Comparison of ENCODE assay signal across 13 mouse cellular contexts in genomic region chr1:180601806-180602205, GRCm38 (mm10). TPM values are rescaled to one million over a fixed set of nuclear protein-coding genes. Genes with fewer than 3 reads are reported as not detected.
DNase-seq lines count a peak whose midpoint lies in the region; ATAC-seq and TF ChIP-seq lines count a peak whose summit lies in the region.
"Had no signal": no experiment of that assay in that cellular context is flagged by ENCODE, and none has a peak within 500 bp of the region (broad histone marks: within the 10 kb centered on the region; RNA-seq: fewer than 3 reads in every experiment).

No protein-coding gene starts in this region.

- no peaks in the 10 kb centered on the region for H3K4me1 ChIP-seq in liver, adult 2 months (ENCODE audit: control insufficient read depth, insufficient read depth, low read length)
- H3K4me1 ChIP-seq in liver, embryonic 11.5 days (replicated peaks; ENCODE audit: control insufficient read depth, insufficient read depth, low read length): no peaks in the 10 kb centered on the region
- H3K4me1 ChIP-seq in spleen, adult 2 months (ENCODE audit: control insufficient read depth, insufficient read depth, insufficient read length): peaks cover 29% of the 10 kb centered on the region; the same call in 1 of the 2 replicates
- peaks cover 4% of the 10 kb centered on the region for H3K4me1 ChIP-seq in forebrain, embryonic 16.5 days (replicated peaks; ENCODE audit: control insufficient read depth, insufficient read depth, low read length)

- WGBS in liver, adult 2 months: 88% methylated on average over 6 of the region's 6 CpGs
- WGBS in liver, embryonic 11.5 days: 63% methylated on average over 6 of the region's 6 CpGs
- 21% methylated on average over 6 of the region's 6 CpGs for WGBS in spleen, adult 2 months
- 93% methylated on average over 6 of the region's 6 CpGs for WGBS in forebrain, embryonic 16.5 days

- peak; percentile 26 for DNase-seq in liver, adult 2 months (ENCODE audit: extremely low read depth, low read depth, low spot score)
- DNase-seq in liver, embryonic 11.5 days (ENCODE audit: low spot score): no peak
- peak; percentile 39 for DNase-seq in brain, adult 2 months (ENCODE audit: low read depth, low spot score)
- peak; percentile 25 to 40 for DNase-seq in lung, postnatal 4 days
- DNase-seq in spleen, adult 2 months (ENCODE audit: low read depth in 1 of 2, low spot score in 2 of 2): peak; percentile 44 to 72
- DNase-seq in heart, postnatal 4 days: no peak
- DNase-seq: adrenal gland, adult 2 months; cerebellum, adult 11 months; kidney, postnatal 36 days had no signal

- ATAC-seq in liver, embryonic 11.5 days (replicated peaks; ENCODE audit: low FRiP score): no peak
- no peak for ATAC-seq in forebrain, embryonic 16.5 days

- no peak for TF ChIP-seq CTCF in liver, adult 2 months (IDR thresholded peaks at IDR 0.05; ENCODE audit: low read depth, low read length)
- no peak for TF ChIP-seq CTCF in spleen, adult 2 months (IDR thresholded peaks at IDR 0.05; ENCODE audit: extremely low read depth, insufficient read depth, insufficient read length, insufficient replicate concordance)

- H3K27ac ChIP-seq in liver, adult 2 months (replicated peaks; ENCODE audit: insufficient read depth, low read depth, low read length): no peak overlapping the region
- H3K27ac ChIP-seq in liver, embryonic 11.5 days (ENCODE audit: low read depth, low read length): no peak overlapping the region
- peak overlapping the region; percentile 93 for H3K27ac ChIP-seq in spleen, adult 2 months (ENCODE audit: insufficient read depth, low read length)
- no peak overlapping the region for H3K27ac ChIP-seq in forebrain, embryonic 16.5 days (ENCODE audit: low read length)
- H3K27ac ChIP-seq: hindbrain, embryonic 10.5 days; limb, embryonic 13.5 days had no signal

- H3K4me2 ChIP-seq in liver, embryonic 11.5 days: no peak overlapping the region
- no peak overlapping the region for H3K4me2 ChIP-seq in forebrain, embryonic 16.5 days (ENCODE audit: low read length)
- H3K4me2 ChIP-seq: limb, embryonic 13.5 days had no signal

- H3K4me3 ChIP-seq in liver, adult 2 months (ENCODE audit: insufficient read depth, low read depth, low read length): no peak overlapping the region
- no peak overlapping the region for H3K4me3 ChIP-seq in liver, embryonic 11.5 days (ENCODE audit: low read depth, low read length)
- H3K4me3 ChIP-seq in spleen, adult 2 months (ENCODE audit: extremely low read depth, insufficient read depth, insufficient read length): no peak overlapping the region
- no peak overlapping the region for H3K4me3 ChIP-seq in forebrain, embryonic 16.5 days (replicated peaks; ENCODE audit: low read length)
- H3K4me3 ChIP-seq: hindbrain, embryonic 10.5 days; limb, embryonic 13.5 days; myocyte had no signal

- no peak overlapping the region for H3K9ac ChIP-seq in liver, adult 2 months (ENCODE audit: low read depth, low read length)
- H3K9ac ChIP-seq in liver, embryonic 11.5 days (ENCODE audit: low read depth, low read length): no peak overlapping the region
- no peak overlapping the region for H3K9ac ChIP-seq in forebrain, embryonic 16.5 days (replicated peaks; ENCODE audit: low read depth, low read length)
- H3K9ac ChIP-seq: limb, embryonic 13.5 days had no signal

- no peaks in the 10 kb centered on the region for H3K27me3 ChIP-seq in liver, adult 2 months (ENCODE audit: control insufficient read depth, insufficient read depth, low read length)
- H3K27me3 ChIP-seq in liver, embryonic 11.5 days (replicated peaks; ENCODE audit: control insufficient read depth, insufficient read depth, low read length): no peaks in the 10 kb centered on the region
- H3K27me3 ChIP-seq in spleen, adult 2 months (ENCODE audit: control insufficient read depth, insufficient read depth, low read length): no peaks in the 10 kb centered on the region
- no peaks in the 10 kb centered on the region for H3K27me3 ChIP-seq in forebrain, embryonic 16.5 days (replicated peaks; ENCODE audit: control insufficient read depth, insufficient read depth, low read length)
- H3K27me3 ChIP-seq: limb, embryonic 13.5 days had no signal

- no peaks in the 10 kb centered on the region for H3K9me3 ChIP-seq in liver, embryonic 11.5 days (ENCODE audit: control insufficient read depth, low read length)
- no peaks in the 10 kb centered on the region for H3K9me3 ChIP-seq in forebrain, embryonic 16.5 days (ENCODE audit: control insufficient read depth, low read length)
- H3K9me3 ChIP-seq: hindbrain, embryonic 10.5 days; limb, embryonic 13.5 days had no signal

- peaks cover 29% of the 10 kb centered on the region for H3K36me3 ChIP-seq in liver, adult 2 months (ENCODE audit: control insufficient read depth, insufficient read depth, low read length)
- peaks cover 45% of the 10 kb centered on the region for H3K36me3 ChIP-seq in liver, embryonic 11.5 days (ENCODE audit: control insufficient read depth, insufficient read depth, low read length)
- H3K36me3 ChIP-seq in spleen, adult 2 months (ENCODE audit: control insufficient read depth, insufficient read depth, low read length): peaks cover 36% of the 10 kb centered on the region
- peaks cover 29% of the 10 kb centered on the region for H3K36me3 ChIP-seq in forebrain, embryonic 16.5 days (ENCODE audit: control insufficient read depth, insufficient read depth)

- H3K79me2 ChIP-seq in liver, adult 2 months (ENCODE audit: control insufficient read depth, insufficient read depth, low read length): no peaks in the 10 kb centered on the region

- no peak for TF ChIP-seq POLR2A in liver, adult 2 months (IDR thresholded peaks at IDR 0.05; ENCODE audit: extremely low read depth, insufficient read depth, low read length)
- no peak; the same call in 1 of the 2 replicates for TF ChIP-seq POLR2A in spleen, adult 2 months (IDR thresholded peaks at IDR 0.05; ENCODE audit: low read depth, low read length)

RNA-seq across cellular contexts. Expression of gene Parp1, which starts 33.1 kb away (rescaled TPM):
- total RNA-seq in liver, adult 2 months (2014; rRNA removed): 25.4 and 28.3 TPM in 2 replicates
- polyA plus RNA-seq in liver, adult 2 months (2012; rRNA removed): 13.2 and 14.6 TPM in 2 replicates
- polyA plus RNA-seq in liver, embryonic 11.5 days (2014; fragmentation: Nextera tagmentation; extraction: Ambion mirVana): 177 and 197 TPM in 2 replicates
- polyA plus RNA-seq in spleen, adult 2 months (2012; rRNA removed): 42.7 and 44.5 TPM in 2 replicates
- polyA plus RNA-seq in forebrain, embryonic 16.5 days (2015; fragmentation: Nextera tagmentation; extraction: Ambion mirVana): 138 and 156 TPM in 2 replicates
- 100 to 1,000 TPM in 1 of 2 experiments, 10 to 100 TPM in 1; 88.6 to 100 TPM for total RNA-seq in heart, postnatal 4 days (2021)

RNA-seq across cellular contexts. Expression of gene Lin9, which starts 39.1 kb away (rescaled TPM):
- total RNA-seq in liver, adult 2 months (2014; rRNA removed): 2.6 and 3.7 TPM in 2 replicates
- polyA plus RNA-seq in liver, adult 2 months (2012; rRNA removed): 1.2 and 2.2 TPM in 2 replicates
- 21.3 and 22.2 TPM in 2 replicates for polyA plus RNA-seq in liver, embryonic 11.5 days (2014; fragmentation: Nextera tagmentation; extraction: Ambion mirVana)
- 3.8 and 3.9 TPM in 2 replicates for polyA plus RNA-seq in spleen, adult 2 months (2012; rRNA removed)
- 16.2 and 17.7 TPM in 2 replicates for polyA plus RNA-seq in forebrain, embryonic 16.5 days (2015; fragmentation: Nextera tagmentation; extraction: Ambion mirVana)
- 10 to 100 TPM; 11.3 to 12.0 TPM for total RNA-seq in heart, postnatal 4 days (2021)

Comparison
In these comparisons a context has a peak if more than half of its experiments do, and no peak if none do; other contexts are left out.
1. DNase-seq: peak in liver, adult 2 months (single experiment), brain, adult 2 months (single experiment), lung, postnatal 4 days (2 of 2) and spleen, adult 2 months (2 of 2); none in liver, embryonic 11.5 days (single experiment) and heart, postnatal 4 days (single experiment).